Mouse (Mus musculus) cerebellum, adult (tissue): ENCODE results near the gene Mblac1.
"Not testable (repeated sequence)": the region's sequence is repeated elsewhere in the genome, so short reads cannot be mapped to it uniquely, and the experiment has no call there.

Experiments used
- ATAC-seq: cut with Nextera tagmentation; 2 replicates; pipeline ENCODE4 v1.9.2; 2017; ENCODE audit warnings: mild to moderate bottlenecking, moderate library complexity, mixed read lengths; ENCODE audit not compliant: insufficient number of reproducible peaks, low FRiP score, low TSS enrichment

Gene Mblac1

DNA sequence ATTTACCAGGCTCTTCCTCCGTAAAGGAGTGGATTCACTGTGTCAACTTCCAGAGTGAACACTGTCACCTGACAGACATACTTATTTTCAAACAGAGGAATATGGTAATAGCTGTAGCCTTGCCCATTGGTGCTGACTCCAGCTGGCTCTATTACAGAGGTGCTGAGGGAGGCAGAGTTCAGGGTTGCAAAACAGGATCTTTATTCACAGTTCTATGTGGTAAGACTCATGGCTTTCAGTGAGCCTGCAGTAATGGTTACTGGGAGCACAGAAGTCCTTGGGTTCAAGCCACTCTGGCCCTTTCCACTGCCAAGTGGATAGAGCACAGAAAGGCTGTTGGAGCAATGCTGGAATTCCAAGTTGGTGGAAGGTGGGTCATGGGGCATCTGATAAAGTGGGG lies 13.1 kb downstream of the Mblac1 start:
- no peak for ATAC-seq

DNA sequence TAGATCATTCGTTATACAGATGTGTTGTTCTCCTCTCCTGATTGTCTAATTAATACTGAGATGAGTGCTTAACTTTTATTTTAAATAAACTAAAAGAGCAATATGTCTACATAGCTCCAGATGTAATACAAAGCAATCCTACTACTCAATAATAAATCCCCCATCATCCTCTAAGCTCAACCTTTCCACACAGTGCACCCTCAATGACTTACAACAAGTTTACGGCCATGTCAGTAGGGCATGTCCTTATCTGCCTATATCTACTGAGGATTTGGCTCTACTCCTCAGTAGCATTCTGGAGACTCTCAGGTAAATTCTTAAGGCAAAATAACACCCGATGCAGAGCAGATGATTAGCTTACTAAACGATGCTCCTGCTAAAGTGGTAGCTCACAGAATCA lies 13.8 kb downstream of the Mblac1 start:
- ATAC-seq: no peak

- ATAC-seq: not testable (repeated sequence)
Measured at GRCm38 (mm10) chr5:138216632-138217031, 22.5 kb downstream of the Mblac1 start.

DNA sequence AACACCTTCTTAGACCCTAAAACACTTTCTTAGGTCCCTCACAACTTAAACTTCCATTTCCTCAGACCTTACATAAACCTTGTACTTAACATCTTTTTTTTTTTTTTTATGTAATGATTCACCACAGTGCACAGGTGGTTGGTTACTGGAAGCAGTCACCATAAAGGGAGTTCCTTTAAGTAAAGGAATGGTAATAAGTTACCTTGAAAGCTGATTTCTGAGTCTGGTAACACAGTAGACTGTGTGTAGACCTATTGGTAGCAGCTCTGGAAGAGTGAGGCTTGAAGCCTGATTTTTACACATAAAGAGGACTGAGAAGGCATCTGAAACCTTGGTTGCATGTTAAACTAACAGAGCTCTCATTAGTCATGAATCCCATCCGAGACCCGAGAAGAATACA lies 25.8 kb downstream of the Mblac1 start:
- no peak for ATAC-seq

- no peak for ATAC-seq
Measured at GRCm38 (mm10) chr5:138222111-138222510, 28.0 kb downstream of the Mblac1 start.

GRCm38 (mm10) chr5:138223287-138223686 lies 29.2 kb downstream of the Mblac1 start:
- no peak for ATAC-seq

- ATAC-seq: no peak
Measured at GRCm38 (mm10) chr5:138225700-138226099, 31.6 kb downstream of the Mblac1 start, which contains the start of gene Nxpe5. Gene Nxpe5 (plus strand): TSS chr5:138225898.

DNA sequence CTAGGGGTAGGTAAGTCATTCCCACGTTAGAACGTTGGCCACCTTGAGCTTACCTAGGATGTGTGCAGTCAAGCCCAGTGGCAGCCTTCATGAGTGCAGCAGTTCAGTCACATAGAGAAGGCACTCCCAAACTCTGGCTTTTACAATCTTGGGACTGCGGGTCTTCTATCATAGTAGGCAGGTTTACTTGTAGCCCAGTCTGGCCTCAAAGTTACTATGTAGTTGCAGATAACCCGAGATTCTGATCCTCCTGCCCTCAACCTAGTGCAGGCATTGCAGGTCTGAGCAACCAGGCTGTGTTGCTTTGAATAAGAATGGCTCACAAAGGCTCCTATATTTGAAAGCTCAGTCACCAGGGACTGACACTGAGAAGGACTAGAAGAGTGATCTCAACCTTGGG lies 32.4 kb downstream of the Mblac1 start:
- no peak for ATAC-seq

DNA sequence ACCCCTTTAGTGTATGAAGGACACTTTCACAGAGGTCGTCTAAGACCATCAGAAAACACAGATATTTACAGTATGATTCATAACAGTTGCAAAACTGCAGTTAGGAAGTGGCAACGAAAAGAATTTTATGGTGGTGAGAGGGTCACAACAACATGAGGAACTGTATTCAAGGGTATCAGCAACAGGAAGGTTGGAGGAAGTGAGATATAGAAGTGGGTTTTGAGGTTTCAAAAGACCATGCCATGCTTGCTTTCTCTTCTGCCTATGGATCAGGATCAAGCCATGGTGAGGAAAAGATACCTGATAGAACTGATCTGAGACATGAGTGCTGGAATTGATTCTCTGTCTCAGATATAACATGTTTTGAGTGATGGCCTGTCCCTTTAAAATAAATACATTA lies 33.3 kb downstream of the Mblac1 start:
- ATAC-seq: no peak

DNA sequence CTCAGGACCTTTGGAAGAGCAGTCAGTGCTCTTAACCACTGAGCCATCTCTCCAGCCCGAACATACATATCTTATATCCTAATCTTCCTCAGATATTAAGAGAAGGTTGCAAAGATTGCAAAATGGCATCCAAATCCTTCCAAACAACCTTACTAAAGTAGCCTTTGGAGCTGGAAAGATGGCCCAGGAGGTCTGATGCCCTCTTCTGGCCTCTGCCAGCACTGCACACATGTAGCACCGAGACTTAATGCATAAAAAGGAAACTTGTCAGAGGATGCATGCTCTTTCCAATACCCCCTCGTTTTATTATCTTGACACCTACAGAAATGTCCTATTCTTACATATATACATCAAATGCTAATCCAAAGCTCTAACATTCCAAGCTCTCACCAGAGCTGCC lies 33.9 kb downstream of the Mblac1 start:
- ATAC-seq: no peak

- no peak for ATAC-seq
Measured at GRCm38 (mm10) chr5:138229511-138229910, 35.4 kb downstream of the Mblac1 start.

DNA sequence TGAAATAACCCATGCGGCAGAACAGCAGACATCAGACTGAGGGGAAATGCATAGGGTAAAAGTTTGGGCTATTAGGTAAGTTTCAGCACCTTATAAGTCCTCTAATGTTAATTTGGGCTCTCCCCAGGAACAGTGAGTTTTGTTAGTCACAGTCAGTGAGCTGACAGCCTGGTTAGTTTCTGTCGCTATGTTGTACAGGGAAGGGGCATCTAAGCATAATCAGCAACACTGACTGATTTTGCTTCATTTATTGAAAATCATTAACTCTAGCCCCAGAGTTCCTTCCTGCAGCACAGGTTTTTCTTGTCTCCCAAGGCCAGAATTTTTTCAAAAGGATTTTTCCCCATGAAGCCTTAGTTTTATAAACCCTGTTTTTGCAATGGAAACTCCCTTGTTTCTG lies 39.7 kb downstream of the Mblac1 start:
- ATAC-seq: no peak

- ATAC-seq: no peak
Measured at GRCm38 (mm10) chr5:138234224-138234623, 40.1 kb downstream of the Mblac1 start.

DNA sequence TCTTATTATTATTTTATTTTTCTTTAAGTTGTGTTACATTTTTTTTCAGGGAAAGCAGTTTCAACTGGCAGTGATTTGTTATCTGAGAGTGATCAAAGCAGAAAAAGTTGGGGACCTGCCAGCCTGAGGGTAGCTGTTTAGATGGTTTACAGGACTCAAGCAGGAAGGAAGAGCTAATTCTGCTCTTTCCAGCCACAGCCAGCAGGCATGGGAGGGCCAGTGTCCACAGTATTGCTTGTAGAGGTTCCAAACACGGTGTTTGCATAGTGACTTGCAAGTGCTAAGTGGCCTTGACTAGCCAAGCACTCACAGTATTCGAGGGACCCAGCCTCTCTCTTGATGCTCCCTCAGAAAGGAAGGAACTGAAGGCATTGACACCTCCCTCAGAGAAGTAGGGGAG lies 47.4 kb downstream of the Mblac1 start:
- ATAC-seq: no peak
